Mouse (Mus musculus) G1E-ER4 (cell line): ENCODE measurements around the gene Sidt2. TPM values are rescaled to one million over a fixed set of nuclear protein-coding genes. Genes with fewer than 3 reads are reported as not detected.

Source experiments
- GATA1 ChIP-seq: IDR thresholded peaks from one replicate; pipeline ENCODE4 v1.8.0; 2012; ENCODE audit warnings: low read length, inconsistent platforms
- polyA plus RNA-seq: library from polyadenylated mRNA; stranded (reverse); fragments of >175 nt; gene quantifications from 2 replicates; pipeline ENCODE4 v1.2.3, GENCODE M21; 2012

Gene Sidt2
- polyA plus RNA-seq, 1 experiment = 23.1 TPM

- no peak for TF ChIP-seq GATA1
These were observed 17.0 kb downstream of the Sidt2 start for GRCm38 (mm10) chr9:45938088-45938487.

GRCm38 (mm10) chr9:45936883-45937282, 18.2 kb downstream of the Sidt2 start:
- no peak for TF ChIP-seq GATA1

- no peak for TF ChIP-seq GATA1
These were observed 19.3 kb downstream of the Sidt2 start, which contains the start of gene Tagln for GRCm38 (mm10) chr9:45935628-45936210. Tagln (minus strand) TSS chr9:45936058.

- TF ChIP-seq GATA1 = no peak
These were observed 22.3 kb downstream of the Sidt2 start for GRCm38 (mm10) chr9:45932571-45933415.

GRCm38 (mm10) chr9:45931958-45932357, 23.1 kb downstream of the Sidt2 start:
- TF ChIP-seq GATA1 = no peak

- no peak for TF ChIP-seq GATA1
These were observed 25.8 kb downstream of the Sidt2 start for GRCm38 (mm10) chr9:45929285-45929684.

GRCm38 (mm10) chr9:45919895-45920294, 35.2 kb downstream of the Sidt2 start:
- no peak for TF ChIP-seq GATA1

GRCm38 (mm10) chr9:45917041-45917934, 37.8 kb downstream of the Sidt2 start:
- no peak for TF ChIP-seq GATA1

GRCm38 (mm10) chr9:45915659-45916058, 39.4 kb downstream of the Sidt2 start:
- TF ChIP-seq GATA1 = no peak

- no peak for TF ChIP-seq GATA1
These were observed 43.4 kb downstream of the Sidt2 start for GRCm38 (mm10) chr9:45911673-45912072.

- no peak for TF ChIP-seq GATA1
These were observed 44.1 kb downstream of the Sidt2 start for GRCm38 (mm10) chr9:45910995-45911394.

GRCm38 (mm10) chr9:45907078-45907428, 48.0 kb downstream of the Sidt2 start:
- TF ChIP-seq GATA1 = no peak

- no peak for TF ChIP-seq GATA1
These were observed 48.5 kb downstream of the Sidt2 start, which contains the start of the genes Pcsk7 and Rnf214 for GRCm38 (mm10) chr9:45906355-45907077. Pcsk7 (plus strand) TSS chr9:45906497. Rnf214 (minus strand) TSS chr9:45906911.

GRCm38 (mm10) chr9:45905811-45906237, 49.2 kb downstream of the Sidt2 start:
- no peak for TF ChIP-seq GATA1

- no peak for TF ChIP-seq GATA1
These were observed 49.9 kb downstream of the Sidt2 start for GRCm38 (mm10) chr9:45905196-45905595.
